Mouse (Mus musculus) ES-Bruce4 (cell line): ENCODE measurements around the gene Banp. TPM values are rescaled to one million over a fixed set of nuclear protein-coding genes. Genes with fewer than 3 reads are reported as not detected.
A peak's percentile ranks its signal among the peaks of the same experiment; 100 is the strongest.

ENCODE experiments used
- H3K27ac ChIP-seq: 2 replicates; pipeline ENCODE4 v1.5.1; 2012; ENCODE audit warnings: low read length, inconsistent platforms; ENCODE audit not compliant: insufficient read depth
- H3K27me3 ChIP-seq: 2 replicates; pipeline ENCODE4 v1.6.1; 2012; ENCODE audit warnings: mild to moderate bottlenecking, low read length, inconsistent platforms; ENCODE audit not compliant: control insufficient read depth, poor library complexity, insufficient read depth, severe bottlenecking
- H3K36me3 ChIP-seq: 2 replicates; pipeline ENCODE4 v1.6.1; 2012; ENCODE audit warnings: inconsistent platforms, mild to moderate bottlenecking, low read length, moderate library complexity; ENCODE audit not compliant: control insufficient read depth, poor library complexity, insufficient read depth, severe bottlenecking
- H3K4me1 ChIP-seq: one replicate; pipeline ENCODE4 v1.8.1; 2011; ENCODE audit warnings: low read length; ENCODE audit not compliant: control insufficient read depth, insufficient read depth
- H3K4me3 ChIP-seq: 2 replicates; pipeline ENCODE4 v1.5.1; 2011; ENCODE audit warnings: low read depth, mild to moderate bottlenecking, low read length
- H3K9ac ChIP-seq: 2 replicates; pipeline ENCODE4 v1.6.1; 2012; ENCODE audit warnings: low read depth, mild to moderate bottlenecking, inconsistent platforms; ENCODE audit not compliant: poor library complexity, severe bottlenecking
- H3K9me3 ChIP-seq: replicated peaks from 2 replicates; pipeline ENCODE4 v1.6.1; 2012; ENCODE audit warnings: mild to moderate bottlenecking, low read length, inconsistent platforms; ENCODE audit not compliant: control insufficient read depth, poor library complexity, insufficient read depth, severe bottlenecking
- CTCF ChIP-seq: IDR thresholded peaks from one replicate; pipeline ENCODE4 v1.8.1; 2011; ENCODE audit warnings: low read depth, low read length
- EP300 ChIP-seq: IDR thresholded peaks from 2 replicates; pipeline ENCODE4 v1.6.1; 2011; ENCODE audit warnings: low read depth, low read length; ENCODE audit not compliant: insufficient read depth
- POLR2A ChIP-seq: IDR thresholded peaks from one replicate; pipeline ENCODE4 v1.8.1; 2011; ENCODE audit warnings: low read length; ENCODE audit not compliant: insufficient read depth
- polyA plus RNA-seq: library from polyadenylated mRNA; stranded (reverse); fragments of >200 nt; gene quantifications from 2 replicates; pipeline ENCODE4 v1.2.4, GENCODE M21; 2011; ENCODE audit warnings: low read depth; ENCODE audit not compliant: missing spikeins, insufficient read depth, insufficient read length

Banp gene
- polyA plus RNA-seq, 1 experiment = 47.2 TPM

DNA sequence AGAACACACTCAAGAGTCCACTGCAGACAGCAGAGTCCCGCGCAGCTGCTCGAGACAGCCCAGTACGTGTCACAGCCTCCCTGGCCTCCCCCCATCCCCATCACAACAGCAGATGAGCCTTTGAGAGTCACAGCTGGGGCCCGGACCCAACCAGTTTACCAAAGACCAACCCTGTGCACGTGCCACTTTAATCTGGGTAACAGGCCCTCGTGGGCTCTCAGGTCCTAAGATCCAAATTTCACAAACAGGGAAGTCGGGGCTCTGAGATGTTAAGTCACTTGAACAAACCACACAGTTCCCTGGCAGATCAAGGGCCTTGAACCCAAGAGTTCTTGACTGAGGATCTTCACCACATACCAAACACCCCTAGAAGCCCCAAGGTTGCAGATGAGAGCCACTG lies 28.0 kb upstream of the Banp start:
- H3K4me3 ChIP-seq = no peak overlapping the region
- H3K27ac ChIP-seq = no peak overlapping the region
- H3K4me1 ChIP-seq = no peaks in the 10 kb centered on the region
- no peak for TF ChIP-seq EP300
- TF ChIP-seq POLR2A = no peak
- TF ChIP-seq CTCF = no peak
- no peaks in the 10 kb centered on the region for H3K9me3 ChIP-seq
- H3K27me3 ChIP-seq = no peaks in the 10 kb centered on the region
- H3K36me3 ChIP-seq = no peaks in the 10 kb centered on the region
- no peak overlapping the region for H3K9ac ChIP-seq

GRCm38 (mm10) chr8:121922101-121922500 lies 27.4 kb upstream of the Banp start:
- Histone ChIP-seq H3K9me3 (no peaks in the 10 kb centered on the region), H3K27me3 (no peaks in the 10 kb centered on the region), H3K9ac (no peak overlapping the region), H3K4me3 (no peak overlapping the region), H3K4me1 (no peaks in the 10 kb centered on the region), H3K36me3 (no peaks in the 10 kb centered on the region), H3K27ac (no peak overlapping the region)
- TF ChIP-seq EP300 (no peak), POLR2A (no peak), CTCF (no peak)

DNA sequence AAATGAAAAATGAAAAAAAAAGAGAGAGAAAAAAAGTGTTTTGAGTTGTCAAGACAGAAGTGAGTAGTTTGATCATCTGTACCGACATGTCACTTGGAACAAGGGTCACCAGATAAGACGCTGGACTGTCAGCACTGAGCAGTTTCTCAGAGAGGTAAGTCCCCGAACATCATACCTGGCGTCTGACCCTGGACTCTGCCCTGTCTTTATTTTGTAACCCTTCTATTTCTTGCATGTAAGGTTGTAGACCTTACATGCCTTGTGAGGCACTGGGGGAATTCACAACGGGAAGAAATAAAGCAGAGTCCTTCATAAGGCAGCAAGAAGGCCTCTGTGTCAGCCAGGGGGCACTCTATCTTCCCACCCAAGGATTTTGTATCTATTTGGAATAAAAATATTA lies 24.9 kb upstream of the Banp start:
- no peak for TF ChIP-seq POLR2A
- no peak for TF ChIP-seq EP300
- no peak for TF ChIP-seq CTCF

DNA sequence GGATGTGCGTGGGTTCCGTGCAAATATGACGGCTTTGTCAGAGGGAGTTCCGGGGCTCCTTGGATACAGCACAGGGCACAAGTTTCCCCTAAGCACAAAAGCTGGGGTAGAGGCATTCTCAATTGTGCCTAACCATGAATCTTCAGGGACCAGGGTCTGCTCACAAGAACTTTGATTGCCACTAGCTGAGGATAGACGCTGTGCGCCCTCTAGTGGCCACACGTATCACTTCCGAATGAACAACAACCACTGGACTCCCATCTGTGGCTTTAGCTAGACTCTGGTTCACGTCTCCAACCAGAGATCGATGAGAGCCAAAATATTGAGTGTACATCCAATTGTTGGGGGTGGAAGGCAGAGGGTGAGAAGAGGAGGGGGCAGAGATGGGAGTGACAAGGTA lies 23.9 kb upstream of the Banp start:
- TF ChIP-seq CTCF (peak; percentile 98), EP300 (no peak)
- Histone ChIP-seq H3K4me3 (no peak overlapping the region), H3K9me3 (no peaks in the 10 kb centered on the region), H3K4me1 (no peaks in the 10 kb centered on the region), H3K27me3 (no peaks in the 10 kb centered on the region), H3K27ac (no peak overlapping the region), H3K36me3 (no peaks in the 10 kb centered on the region), H3K9ac (no peak overlapping the region)

More for the DNA sequence above, 24.9 kb upstream of the Banp start:
- H3K27me3 ChIP-seq = no peaks in the 10 kb centered on the region
- no peak overlapping the region for H3K9ac ChIP-seq
- no peak overlapping the region for H3K4me3 ChIP-seq
- no peak overlapping the region for H3K27ac ChIP-seq
- H3K36me3 ChIP-seq = no peaks in the 10 kb centered on the region
- H3K4me1 ChIP-seq = no peaks in the 10 kb centered on the region
- H3K9me3 ChIP-seq = no peaks in the 10 kb centered on the region

DNA sequence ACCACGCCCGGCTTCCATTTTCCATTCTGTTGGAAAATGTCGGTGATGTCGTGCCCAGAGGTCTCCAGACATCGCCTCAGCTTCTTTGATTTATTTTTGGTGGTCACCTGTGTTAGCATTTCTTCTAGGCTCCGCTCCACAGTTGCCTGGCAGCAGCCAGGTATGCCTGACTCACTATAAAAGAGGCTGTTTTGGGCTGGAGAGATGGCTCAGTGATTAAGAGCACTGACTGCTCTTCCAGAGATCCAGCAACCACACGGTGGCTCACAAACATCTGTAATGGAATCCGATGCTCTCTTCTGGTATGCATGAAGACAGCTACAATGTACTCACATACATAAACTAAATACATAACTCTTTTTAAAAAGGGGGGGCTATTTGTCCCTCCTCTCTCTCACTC lies 23.3 kb upstream of the Banp start:
- Histone ChIP-seq H3K4me3 (no peak overlapping the region), H3K4me1 (no peaks in the 10 kb centered on the region), H3K36me3 (no peaks in the 10 kb centered on the region), H3K9ac (no peak overlapping the region), H3K27ac (no peak overlapping the region), H3K27me3 (no peaks in the 10 kb centered on the region), H3K9me3 (no peaks in the 10 kb centered on the region)
- TF ChIP-seq CTCF (no peak), POLR2A (no peak), EP300 (no peak)

DNA sequence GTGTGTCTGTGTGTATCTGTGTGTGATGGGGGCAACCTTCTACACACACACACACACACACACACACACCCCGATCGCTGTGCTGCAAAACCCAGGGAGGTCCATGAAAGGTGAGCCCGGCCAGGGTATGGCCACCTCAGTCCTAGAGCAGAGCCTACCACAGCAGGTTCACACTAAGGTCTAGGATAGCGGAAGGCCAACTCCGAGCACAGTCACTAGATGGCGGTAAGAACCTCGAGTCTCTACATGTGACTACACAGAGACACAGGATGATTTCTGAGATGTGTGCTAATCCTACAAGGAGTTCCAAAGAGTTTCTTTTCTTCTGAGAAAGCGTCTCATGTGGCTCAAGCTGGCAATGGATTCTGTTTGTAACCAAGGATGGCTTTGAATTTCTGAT lies 22.2 kb upstream of the Banp start:
- Histone ChIP-seq H3K27ac (no peak overlapping the region), H3K36me3 (no peaks in the 10 kb centered on the region), H3K27me3 (no peaks in the 10 kb centered on the region), H3K9me3 (no peaks in the 10 kb centered on the region), H3K9ac (no peak overlapping the region), H3K4me1 (peaks cover 2% of the 10 kb centered on the region), H3K4me3 (no peak overlapping the region)
- TF ChIP-seq EP300 = no peak
- TF ChIP-seq CTCF = peak; percentile 66
- TF ChIP-seq POLR2A = no peak
